Mouse (Mus musculus) B cell, adult 2 months (primary cell): ENCODE measurements around the gene Iqcn.

Source experiments
- DNase-seq, 2 experiments: peaks; one replicate each; pipeline ENCODE4 v3.0.0; 2022

Iqcn gene

GRCm38 (mm10) chr8:70757523-70758307, 54.5 kb downstream of the Iqcn start:
- peak; percentile 47 to 54 for DNase-seq

DNA sequence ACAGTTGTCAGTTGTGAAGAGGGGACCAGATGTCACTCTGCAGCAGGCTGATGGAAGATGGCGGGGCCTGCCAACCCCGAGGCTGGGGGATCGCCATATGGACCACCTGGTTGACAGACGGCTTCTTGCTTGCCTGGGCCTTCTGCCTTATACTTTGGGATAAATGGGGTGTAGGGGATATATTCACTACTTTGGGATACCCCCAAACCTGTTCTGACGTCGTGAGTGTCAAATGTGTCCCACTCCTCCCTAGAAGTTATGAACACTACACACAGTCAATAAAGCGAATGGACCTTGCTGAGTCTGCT, 55.0 kb downstream of the Iqcn start:
- DNase-seq = no peak

DNA sequence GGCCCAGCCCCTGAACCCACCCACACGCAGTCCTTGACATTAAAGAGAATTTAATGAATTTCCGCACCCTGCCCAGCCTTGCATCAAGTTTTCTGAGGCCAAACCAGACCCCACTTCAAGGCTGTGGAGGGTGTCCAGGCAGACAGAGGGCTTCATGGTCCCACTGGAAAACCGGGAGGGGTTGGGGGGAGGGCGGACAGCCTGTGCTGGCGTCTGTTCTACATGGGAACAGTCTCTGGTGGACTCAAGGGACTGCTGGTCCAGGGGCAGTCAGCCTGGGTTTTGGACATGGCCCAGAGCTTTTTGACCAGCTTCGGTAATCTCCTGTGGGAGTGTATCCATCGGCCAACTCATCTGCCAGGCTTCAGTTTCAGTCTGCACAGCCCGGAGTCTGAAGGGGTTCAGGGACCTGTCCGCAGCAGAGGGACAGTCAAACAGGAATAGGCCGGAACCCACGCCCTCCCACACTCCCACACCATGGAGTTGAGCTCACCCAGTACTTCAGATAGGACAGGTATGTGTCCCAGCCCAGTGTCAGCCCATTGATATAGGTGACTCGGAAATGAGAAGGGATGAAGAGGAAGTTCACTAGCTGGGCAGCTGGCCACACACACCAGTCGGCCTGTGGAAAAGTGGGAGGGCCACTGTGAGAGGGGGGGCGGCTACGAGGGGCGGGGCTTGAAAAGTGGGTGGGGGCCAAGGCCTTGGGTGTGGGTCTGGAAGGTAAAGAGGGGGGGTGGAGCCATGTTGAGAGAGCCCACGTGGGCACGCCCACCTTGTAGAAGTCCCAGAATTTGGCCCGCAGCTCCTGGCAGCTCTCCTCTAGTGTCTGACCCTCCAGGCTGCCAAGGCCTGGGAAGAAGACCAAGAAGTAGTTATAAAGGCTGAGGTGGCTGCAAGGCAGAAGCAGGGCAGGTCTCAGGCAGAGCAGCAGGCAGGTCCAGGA, 55.6 kb downstream of the Iqcn start:
- DNase-seq = no peak

DNA sequence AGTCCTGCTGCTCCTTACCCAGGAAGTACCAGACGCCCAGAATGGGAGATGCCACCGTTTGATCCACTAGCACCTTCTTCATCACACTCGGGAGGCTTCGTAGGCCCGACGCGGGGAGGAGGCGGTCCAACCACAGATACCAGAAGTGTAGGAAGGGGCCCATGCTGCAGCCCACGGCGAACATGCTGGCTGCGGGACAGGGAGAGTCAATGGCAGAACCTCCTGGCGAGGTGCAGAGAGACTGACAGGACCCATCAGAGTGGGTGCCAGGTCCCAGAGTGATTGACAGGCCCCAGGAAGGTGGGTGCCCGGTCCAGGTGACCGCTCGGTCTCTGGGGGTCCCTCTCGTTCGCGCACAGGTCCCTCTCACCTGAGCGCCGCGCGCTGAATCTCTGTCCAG, 57.1 kb downstream of the Iqcn start:
- DNase-seq = no peak

GRCm38 (mm10) chr8:70760775-70761406, 57.6 kb downstream of the Iqcn start, which contains the start of gene Mpv17l2:
Gene Mpv17l2, minus strand, starts transcription at chr8:70760946.
- DNase-seq = peak; percentile 88 to 90

DNA sequence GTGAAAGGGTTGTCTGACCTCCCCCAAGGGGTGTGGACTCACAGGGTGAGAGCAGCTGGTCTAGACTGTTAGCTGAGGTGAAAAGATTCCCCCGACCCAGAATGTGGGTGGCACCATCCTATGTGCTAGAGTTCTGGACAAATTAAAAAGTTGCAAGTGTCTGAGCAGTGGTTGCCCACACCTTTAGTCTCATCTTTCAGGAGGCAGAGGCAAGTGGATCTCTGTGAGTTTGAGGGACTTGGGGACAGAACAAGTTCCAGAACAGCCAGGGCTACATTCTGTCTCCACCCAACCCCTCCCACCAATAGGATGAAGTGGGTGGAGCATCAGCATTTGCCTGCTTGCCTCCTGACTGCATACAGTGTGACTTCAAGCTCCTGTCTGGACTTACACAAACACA, 58.9 kb downstream of the Iqcn start:
- no peak for DNase-seq

- peak; percentile 86 to 89 for DNase-seq
Measured at GRCm38 (mm10) chr8:70763354-70763753, 60.1 kb downstream of the Iqcn start.

GRCm38 (mm10) chr8:70764026-70764425, 60.8 kb downstream of the Iqcn start:
- DNase-seq = no peak

DNA sequence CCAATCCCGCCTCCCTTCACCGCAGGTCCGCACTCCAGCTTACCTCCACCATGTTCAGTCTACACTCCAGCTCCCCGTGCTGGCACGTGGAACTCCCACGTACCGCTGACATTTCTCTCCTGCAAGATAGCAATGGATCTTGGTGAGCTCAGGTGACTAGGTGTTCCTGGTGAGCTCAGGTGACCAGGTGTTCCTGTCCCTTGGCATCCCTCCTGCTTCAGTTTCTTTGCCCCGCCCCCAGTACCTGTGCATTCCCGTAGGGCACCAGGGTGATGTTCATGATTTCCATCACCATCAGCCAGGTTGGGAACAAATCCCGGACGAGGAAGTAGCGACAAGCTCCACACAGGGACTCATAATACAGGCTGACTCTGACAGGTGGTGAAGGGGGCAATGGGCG, 61.4 kb downstream of the Iqcn start:
- DNase-seq = no peak

DNA sequence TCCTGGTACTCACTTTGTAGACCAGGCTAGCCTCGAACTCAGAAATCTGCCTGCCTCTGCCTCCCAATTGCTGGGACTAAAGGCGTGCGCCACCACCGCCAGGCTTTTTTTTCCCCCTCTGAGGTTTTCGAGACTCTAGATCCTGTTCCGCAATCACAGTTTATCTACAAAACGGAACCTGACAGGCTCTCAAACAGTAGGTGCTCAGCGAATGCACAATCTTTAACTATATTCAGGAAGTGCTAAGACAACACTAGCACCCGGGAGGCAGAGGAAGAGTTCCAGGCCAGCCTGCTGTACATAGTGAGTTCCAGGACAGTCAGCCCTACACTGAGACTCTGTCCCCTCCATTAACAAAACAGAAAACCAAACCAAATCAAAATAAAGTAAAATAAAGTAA, 62.1 kb downstream of the Iqcn start:
- DNase-seq = peak; percentile 53

- DNase-seq = peak; percentile 92 to 94
Measured at GRCm38 (mm10) chr8:70765838-70766570, 62.7 kb downstream of the Iqcn start.

DNA sequence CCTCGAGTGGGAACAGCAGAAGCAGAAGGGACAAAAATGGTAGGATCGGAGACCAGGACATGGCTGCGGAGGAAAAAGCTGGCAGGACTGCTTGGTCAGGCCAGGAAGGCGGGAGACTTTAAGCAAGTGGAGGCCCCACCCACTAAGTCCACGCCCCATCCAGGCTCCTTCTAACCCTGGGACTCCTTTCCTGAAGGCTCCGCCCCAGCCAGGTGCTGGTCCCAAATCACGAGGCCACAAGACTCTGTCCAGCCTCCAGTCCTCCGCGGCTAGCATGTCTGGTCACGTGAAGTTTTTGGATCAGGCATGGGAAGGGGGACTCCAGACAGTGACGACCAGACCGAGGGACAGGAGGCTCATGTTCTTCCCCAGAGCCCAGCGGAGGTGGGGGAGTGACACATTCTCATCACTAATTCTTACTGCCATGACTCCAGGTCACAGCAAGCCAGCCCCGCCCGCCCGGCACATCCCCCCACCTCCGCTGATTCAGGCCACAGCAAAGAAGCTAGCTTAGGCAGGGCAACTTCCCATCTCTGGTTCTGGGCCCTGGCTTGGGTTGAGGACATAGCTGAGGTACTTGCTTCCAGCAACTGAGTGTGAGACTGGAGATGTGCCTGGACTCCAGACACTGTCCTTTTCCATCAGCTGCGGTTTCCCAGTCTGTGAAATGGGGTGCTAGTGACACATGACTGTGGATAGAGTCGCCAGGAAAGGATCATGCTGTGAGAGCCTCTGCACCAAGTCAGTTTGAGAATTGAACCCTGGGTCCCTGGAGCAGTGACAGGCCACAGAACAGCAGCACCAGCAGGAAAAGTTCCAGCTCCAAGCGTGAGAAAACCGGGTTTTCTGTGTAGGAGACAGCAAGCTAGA, 63.5 kb downstream of the Iqcn start:
- DNase-seq = peak; percentile 62 to 66
